Mouse (Mus musculus) stomach, postnatal 0 days (tissue): ENCODE results near the gene Clcn6.

Source experiments
- CTCF ChIP-seq: IDR thresholded peaks from 2 replicates; pipeline ENCODE4 v1.5.1; 2016; ENCODE audit warnings: antibody characterized with exemption, low read depth, mild to moderate bottlenecking, moderate library complexity
- EP300 ChIP-seq: optimal IDR thresholded peaks from 2 replicates; pipeline ENCODE3; 2016; ENCODE audit warnings: antibody characterized with exemption

- TF ChIP-seq CTCF (no peak), EP300 (no peak)
Measured at GRCm38 (mm10) chr4:148058993-148059392, 20.4 kb upstream of the Clcn6 start.
